Mouse (Mus musculus) olfactory bulb, adult 2 months (tissue): ENCODE measurements around the gene Lamtor1. TPM values are rescaled to one million over a fixed set of nuclear protein-coding genes. Genes with fewer than 3 reads are reported as not detected.

Experiments used
- H3K27ac ChIP-seq: fragments of 200-500 bp; 2 replicates; pipeline ENCODE4 v1.5.1; 2012; ENCODE audit warnings: low read depth, low read length; ENCODE audit not compliant: insufficient read depth
- H3K4me1 ChIP-seq: fragments of 200-500 bp; 2 replicates; pipeline ENCODE4 v1.6.1; 2012; ENCODE audit warnings: low read length; ENCODE audit not compliant: control insufficient read depth, insufficient read depth
- H3K4me3 ChIP-seq: fragments of 200-500 bp; 2 replicates; pipeline ENCODE4 v1.5.1; 2012; ENCODE audit warnings: mild to moderate bottlenecking, low read depth, low read length, moderate library complexity; ENCODE audit not compliant: insufficient read depth
- CTCF ChIP-seq: fragments of 200-500 bp; IDR thresholded peaks from 2 replicates; pipeline ENCODE4 v1.5.1; 2012; ENCODE audit warnings: low read depth, mild to moderate bottlenecking, low read length, moderate library complexity; ENCODE audit not compliant: insufficient read depth
- POLR2A ChIP-seq: fragments of 200-500 bp; IDR thresholded peaks from 2 replicates; pipeline ENCODE4 v1.6.1; 2012; ENCODE audit warnings: mild to moderate bottlenecking, low read depth, low read length, moderate library complexity; ENCODE audit not compliant: insufficient read depth
- WGBS: fragments of 180-500 bp; shearing (Covaris S2); methylation state at CpG from one replicate; pipeline ENCODE4 v1.1.7; 2018; 5-methylcytosine and 5-hydroxymethylcytosine counted together
- polyA plus RNA-seq: library from polyadenylated mRNA; stranded (reverse); fragments of >200 nt; gene quantifications from 2 replicates; pipeline ENCODE4 v1.2.4, GENCODE M21; 2012; ENCODE audit warnings: low replicate concordance; ENCODE audit not compliant: missing spikeins, insufficient read depth, insufficient read length

Gene Lamtor1
- polyA plus RNA-seq, 1 experiment = not detected

- Histone ChIP-seq H3K27ac (no peak overlapping the region), H3K4me1 (no peaks in the 10 kb centered on the region), H3K4me3 (no peak overlapping the region)
- 86% methylated on average over 4 of the region's 4 CpGs for WGBS
- no peak for TF ChIP-seq CTCF
- TF ChIP-seq POLR2A = no peak
Observed at GRCm38 (mm10) chr7:101888460-101888859, 17.2 kb upstream of the Lamtor1 start.

DNA sequence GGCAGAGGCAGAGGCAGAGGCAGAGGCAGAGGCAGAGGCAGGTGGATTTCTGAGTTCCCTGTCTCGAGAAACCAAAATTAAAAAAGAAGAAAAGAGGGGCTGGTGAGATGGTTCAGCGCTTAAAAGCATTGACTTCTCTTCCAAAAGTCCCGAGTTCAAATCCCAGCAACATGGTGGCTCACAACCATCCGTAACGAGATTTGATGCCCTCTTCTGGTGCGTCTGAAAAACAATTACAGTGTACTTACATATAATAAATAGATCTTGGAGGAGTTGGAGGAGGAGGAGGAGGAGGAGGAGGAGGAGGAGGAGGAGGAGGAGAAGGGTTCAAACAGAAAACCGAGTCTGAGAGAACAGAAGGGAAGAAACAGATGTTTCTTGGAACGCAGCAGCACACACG, 10.0 kb upstream of the Lamtor1 start:
- peaks cover 4% of the 10 kb centered on the region for H3K4me1 ChIP-seq
- WGBS = 26% methylated on average over 9 of the region's 9 CpGs
- peak overlapping the region; percentile 96 for H3K27ac ChIP-seq
- TF ChIP-seq POLR2A (no peak), CTCF (no peak)
- H3K4me3 ChIP-seq = peak overlapping the region; percentile 90

- H3K4me1 ChIP-seq = peaks cover 4% of the 10 kb centered on the region
- H3K27ac ChIP-seq = peak overlapping the region; percentile 96
- TF ChIP-seq CTCF (no peak), POLR2A (peak; percentile 50; the same call in 1 of the 2 replicates)
- WGBS = under 1% methylated on average over 57 of the region's 57 CpGs
- peak overlapping the region; percentile 90 for H3K4me3 ChIP-seq
Observed at GRCm38 (mm10) chr7:101896104-101897066, 9.3 kb upstream of the Lamtor1 start.

DNA sequence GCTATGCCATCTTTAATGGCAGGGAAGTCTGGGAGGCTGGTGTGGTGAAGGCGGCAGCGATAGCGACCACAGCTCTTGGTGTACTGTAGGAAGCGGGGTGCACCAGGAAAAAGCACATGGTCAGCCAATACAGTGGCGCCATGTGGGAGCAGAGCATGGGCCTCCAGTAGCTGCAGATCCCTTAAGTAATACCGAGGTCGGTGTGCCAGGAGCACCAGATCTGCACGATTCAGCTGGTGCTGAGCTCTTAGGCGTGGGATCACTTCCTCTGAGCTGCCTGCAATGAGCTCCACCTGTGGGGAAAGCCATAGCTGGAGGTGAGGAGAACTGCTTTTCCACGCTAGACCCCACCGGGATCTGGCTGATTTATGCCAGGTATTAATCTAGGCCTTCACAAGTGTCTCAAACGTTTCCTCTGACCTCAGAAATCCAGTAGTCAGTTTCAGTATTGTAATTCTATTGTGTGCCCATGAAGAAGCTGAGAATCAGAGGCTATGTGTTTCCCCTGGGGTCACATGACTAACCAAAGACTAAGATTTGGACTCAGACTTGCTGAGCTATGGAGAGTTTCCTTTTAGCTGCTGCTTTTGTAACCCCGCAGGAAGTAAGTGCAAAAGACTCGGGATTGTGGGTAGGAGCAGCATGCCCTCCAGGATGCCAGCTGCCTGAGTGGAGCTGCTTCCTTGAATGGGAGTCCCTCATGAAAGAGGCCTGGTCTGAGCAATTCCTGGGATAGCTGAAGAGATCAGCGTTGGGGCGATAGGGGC, 5.2 kb upstream of the Lamtor1 start:
- Histone ChIP-seq H3K27ac (no peak overlapping the region), H3K4me1 (peaks cover 3% of the 10 kb centered on the region), H3K4me3 (no peak overlapping the region)
- TF ChIP-seq CTCF (no peak), POLR2A (no peak)
- WGBS = 92% methylated on average over 16 of the region's 16 CpGs

- WGBS = 93% methylated on average over 10 of the region's 10 CpGs
- Histone ChIP-seq H3K27ac (no peak overlapping the region), H3K4me1 (peaks cover 6% of the 10 kb centered on the region), H3K4me3 (no peak overlapping the region)
- no peak for TF ChIP-seq POLR2A
- TF ChIP-seq CTCF = no peak
Observed at GRCm38 (mm10) chr7:101901969-101902368, 3.7 kb upstream of the Lamtor1 start.

- Histone ChIP-seq H3K27ac (no peak overlapping the region), H3K4me3 (no peak overlapping the region), H3K4me1 (peaks cover 4% of the 10 kb centered on the region)
- no peak for TF ChIP-seq POLR2A
- no peak for TF ChIP-seq CTCF
Observed at GRCm38 (mm10) chr7:101902846-101903245, 2.9 kb upstream of the Lamtor1 start.

DNA sequence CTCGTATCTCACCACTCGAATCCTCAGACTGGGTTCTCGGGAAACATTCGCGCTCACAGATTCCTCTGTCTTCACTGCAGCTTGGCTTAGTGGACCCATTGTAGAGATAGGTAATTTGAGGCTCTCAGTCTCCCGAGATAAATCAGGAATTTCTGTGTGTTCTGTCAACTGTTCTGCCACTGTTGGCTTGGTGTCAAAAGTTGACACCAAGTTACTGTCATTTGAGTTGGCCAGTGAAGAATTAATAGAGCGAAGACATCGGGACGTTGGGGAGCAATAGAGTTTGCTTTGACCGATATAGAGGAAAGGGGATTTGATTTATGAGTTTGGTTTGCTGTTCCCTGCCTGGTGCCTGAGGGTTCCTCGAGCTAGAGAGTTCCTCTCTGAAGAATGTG, 580 bp downstream of the Lamtor1 start, which contains the start of gene Tomt:
Tomt (minus strand) TSS at position 73 of the 395 bp plus-strand sequence.
- no peak for TF ChIP-seq POLR2A
- TF ChIP-seq CTCF = no peak
- WGBS = 16% methylated on average over 11 of the region's 11 CpGs
- Histone ChIP-seq H3K4me3 (peak within 1 kb of the TSS; percentile 87), H3K4me1 (peaks cover 12% of the 10 kb centered on the region), H3K27ac (peak within 1 kb of the TSS; percentile 96)

DNA sequence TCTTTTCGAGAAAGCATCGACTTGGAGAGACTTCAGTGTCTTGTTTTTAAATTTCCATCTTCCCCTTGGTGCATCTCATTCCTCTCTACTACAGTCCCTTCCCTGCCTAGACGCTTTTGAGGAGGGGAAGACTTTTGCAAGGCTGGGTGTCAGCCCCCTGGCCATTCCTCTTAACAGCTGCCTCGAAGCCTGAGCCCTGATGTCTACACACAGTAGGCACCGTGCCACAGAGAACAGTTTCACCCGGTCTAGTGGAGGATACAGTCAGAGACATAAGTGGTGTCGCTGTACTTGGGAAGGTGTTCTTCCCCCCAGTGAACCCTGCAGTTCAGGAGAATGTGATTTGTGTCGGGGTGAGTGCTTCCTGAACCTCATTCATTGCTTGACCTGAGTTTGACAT, 992 bp downstream of the Lamtor1 start:
- Histone ChIP-seq H3K4me3 (peak overlapping the region; percentile 87; the same call in 1 of the 2 replicates), H3K27ac (no peak overlapping the region), H3K4me1 (peaks cover 12% of the 10 kb centered on the region)
- WGBS = 63% methylated on average over 8 of the region's 8 CpGs
- TF ChIP-seq CTCF (no peak), POLR2A (no peak)

GRCm38 (mm10) chr7:101908367-101908766, 2.7 kb downstream of the Lamtor1 start:
- peaks cover 12% of the 10 kb centered on the region for H3K4me1 ChIP-seq
- WGBS = 62% methylated on average over 4 of the region's 4 CpGs
- H3K4me3 ChIP-seq = no peak overlapping the region
- no peak for TF ChIP-seq CTCF
- no peak for TF ChIP-seq POLR2A
- H3K27ac ChIP-seq = no peak overlapping the region
